Mouse (Mus musculus): ENCODE measurements around the gene Rapgef4.
A peak's percentile ranks its signal among the peaks of the same experiment; 100 is the strongest.
"Not testable (repeated sequence)": the region's sequence is repeated elsewhere in the genome, so short reads cannot be mapped to it uniquely, and the experiment has no call there.

Gene Rapgef4

DNA sequence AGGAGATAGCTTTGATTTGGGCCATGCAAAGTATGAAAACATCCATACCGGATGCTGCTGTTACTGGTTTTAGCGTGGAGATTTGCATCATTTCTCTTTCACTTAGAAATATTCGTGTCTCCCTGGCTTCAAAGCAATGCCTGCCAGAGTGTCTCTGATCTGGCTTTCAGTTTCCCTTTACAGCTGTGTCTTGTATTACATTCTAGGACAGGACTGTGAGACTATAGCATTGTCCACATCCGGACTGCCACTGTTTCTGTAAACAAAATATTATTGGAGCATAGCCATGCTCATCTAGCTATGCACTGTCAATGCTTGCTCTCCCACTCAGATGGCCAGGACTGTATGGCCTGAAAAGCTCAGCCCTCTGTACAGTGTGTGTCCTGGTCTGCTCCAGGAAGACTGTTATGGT is 133.1 kb downstream of the Rapgef4 start:
- no peak for DNase-seq (ENCODE audit: extremely low read depth, insufficient read length, low spot score)

DNA sequence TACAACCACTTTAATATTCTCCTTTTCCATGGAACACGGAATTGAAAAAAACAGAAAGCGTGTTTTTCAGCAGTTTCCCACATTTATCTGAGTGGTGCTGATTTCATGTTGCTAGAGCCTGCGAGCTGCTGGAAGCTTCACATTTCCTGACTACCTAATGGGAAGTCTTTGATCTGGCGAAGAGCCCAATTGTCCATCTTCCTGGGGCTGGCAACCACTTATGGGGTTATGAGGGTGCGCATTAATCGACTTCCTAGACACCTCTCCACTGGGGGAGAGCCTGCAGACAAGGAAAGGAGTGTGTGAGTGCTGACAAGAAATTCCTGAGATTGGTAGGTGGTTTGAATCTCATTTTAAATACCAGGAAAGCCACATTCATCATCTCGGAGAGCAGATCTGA is 135.1 kb downstream of the Rapgef4 start:
- DNase-seq (ENCODE audit: extremely low read depth, insufficient read length, low spot score), result no peak

DNA sequence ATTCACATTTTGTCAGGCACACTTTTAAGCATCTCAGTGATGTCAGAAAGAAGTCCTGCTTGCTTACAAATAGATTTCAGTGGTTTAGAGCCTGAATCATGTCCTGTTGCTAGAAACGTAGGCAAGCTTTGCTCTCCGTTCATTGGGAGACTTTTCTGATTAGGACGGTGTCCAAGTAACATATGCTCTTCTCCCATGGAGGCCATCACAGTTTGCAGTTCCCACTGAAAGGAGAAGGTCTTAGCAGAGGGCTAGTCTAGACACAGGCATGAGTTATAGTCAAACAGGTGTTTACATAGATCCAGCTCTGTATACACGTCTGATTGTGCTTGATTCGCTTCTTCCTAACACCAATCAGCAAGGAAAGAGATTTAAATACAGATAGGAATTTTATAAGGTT is 135.7 kb downstream of the Rapgef4 start:
- DNase-seq (ENCODE audit: extremely low read depth, insufficient read length, low spot score), result no peak

DNA sequence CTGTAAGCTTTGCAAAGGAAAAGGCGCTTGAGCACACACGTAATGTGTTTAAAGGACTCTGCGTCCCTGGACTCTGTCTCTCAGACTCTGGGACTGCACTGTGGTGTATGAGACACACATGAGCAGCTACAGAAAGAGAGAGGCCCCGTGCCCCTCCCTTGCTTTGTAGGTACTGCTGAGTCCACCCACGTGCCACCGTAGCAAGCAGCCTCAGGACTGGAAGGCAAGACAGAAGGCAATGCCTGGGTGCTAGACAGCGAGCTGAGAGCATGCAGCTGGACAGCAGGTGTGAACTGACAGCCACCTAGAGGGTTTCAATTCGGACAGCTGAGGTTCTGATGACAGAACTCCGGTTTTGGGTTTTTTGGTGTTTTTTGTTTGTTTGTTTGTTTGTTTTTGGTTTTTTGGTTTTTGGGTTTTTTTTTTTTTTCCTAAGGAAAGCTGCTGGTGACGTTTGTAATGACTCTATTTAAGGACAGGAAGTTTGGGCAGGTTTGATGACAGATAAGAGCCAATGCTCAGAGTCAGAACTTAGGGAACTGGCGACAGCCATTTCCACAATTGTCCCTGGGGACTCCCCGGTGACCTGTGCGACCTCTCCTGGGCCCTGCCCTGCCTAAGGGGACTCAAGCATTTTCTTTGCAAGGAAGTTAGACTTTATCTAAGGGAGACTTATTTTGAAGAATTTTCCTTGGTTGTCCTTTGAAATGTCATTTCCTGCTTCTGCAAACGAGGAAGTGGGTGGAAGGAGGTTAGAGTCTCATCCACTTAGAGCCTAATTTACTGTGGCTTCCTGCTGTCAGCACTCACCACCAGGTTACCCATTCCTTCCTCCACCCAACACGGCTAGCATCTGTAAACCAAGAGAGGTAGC is 136.3 kb downstream of the Rapgef4 start:
- DNase-seq (ENCODE audit: extremely low read depth, insufficient read length, low spot score), result peak; percentile 3

DNA sequence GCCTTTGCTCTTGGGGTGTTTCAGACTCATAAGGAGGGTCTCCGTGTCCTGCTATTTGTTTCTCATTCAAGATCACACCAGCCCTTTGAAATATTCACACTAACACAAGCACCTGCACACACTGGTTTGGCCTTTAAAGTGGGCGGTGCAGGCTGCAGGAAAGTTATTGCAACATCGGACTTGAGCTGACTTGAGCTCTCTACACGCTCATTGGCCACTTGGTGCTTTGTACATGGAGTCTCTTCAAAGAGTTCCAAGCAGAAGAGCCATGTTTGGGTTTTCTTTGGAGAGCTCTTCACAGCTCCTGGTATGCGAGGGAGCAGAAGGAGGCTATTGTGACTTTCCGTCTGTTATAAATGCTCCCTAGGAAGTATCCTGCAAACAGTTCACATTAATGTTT is 139.2 kb downstream of the Rapgef4 start:
- DNase-seq (ENCODE audit: extremely low read depth, insufficient read length, low spot score), result no peak

DNA sequence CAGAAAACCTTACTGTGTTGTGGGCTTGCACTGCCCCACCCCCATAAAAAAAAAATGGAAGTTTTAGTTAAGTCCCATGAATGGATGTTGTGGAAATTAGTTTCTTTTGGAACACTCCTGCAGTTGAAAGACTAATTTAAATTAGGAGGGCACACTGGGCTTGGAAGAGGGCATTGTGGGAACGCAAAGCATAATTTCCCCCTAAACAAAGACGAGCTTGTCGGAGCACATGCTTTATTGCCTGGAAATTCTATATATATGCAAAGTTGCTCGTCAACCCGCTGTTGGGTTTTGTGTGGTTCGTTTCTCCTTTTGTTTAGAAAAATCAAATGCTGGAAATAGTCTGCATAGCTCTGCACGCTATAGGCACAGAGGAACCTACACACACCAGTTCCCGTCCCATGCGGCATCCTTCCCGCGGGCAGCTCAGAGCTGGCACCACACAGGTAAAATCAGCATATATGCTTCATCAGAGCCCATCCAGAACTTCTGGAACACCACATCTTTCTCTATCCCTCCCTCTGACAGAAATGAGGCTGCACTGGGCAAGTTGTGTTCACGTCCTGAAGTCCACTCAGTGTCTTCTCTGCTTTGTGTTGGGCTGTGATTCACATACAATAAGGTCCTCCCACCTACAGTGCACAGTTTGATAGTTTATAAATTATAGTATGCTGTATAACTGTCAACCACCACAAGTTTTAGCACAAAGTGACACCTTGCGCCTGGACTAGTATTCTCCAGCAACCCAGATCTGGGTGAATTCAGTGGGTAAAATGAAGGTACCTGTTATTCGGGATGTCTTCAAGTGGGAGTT is 141.6 kb downstream of the Rapgef4 start:
- DNase-seq (ENCODE audit: extremely low read depth, insufficient read length, low spot score), result no peak

DNA sequence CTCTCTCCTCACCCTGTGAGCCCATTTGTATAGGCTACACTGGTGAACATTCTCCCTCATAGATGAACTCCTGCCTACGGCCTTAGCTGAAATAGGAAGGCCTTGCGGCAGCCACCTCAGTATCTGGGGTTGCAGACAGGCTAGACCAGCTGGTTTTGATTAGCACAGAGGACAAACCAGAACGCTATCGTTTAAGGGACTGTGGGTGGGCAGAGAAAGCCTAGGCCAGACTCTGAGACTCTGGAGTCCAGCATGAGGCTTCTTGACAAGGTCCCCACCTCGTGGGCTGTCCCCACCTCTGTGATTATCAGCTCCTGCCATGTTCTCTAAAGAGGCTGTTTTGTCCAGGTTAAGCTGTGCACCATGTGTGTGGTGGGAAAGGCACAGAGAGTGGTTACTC is 142.8 kb downstream of the Rapgef4 start:
- no peak for DNase-seq (ENCODE audit: extremely low read depth, insufficient read length, low spot score)

DNA sequence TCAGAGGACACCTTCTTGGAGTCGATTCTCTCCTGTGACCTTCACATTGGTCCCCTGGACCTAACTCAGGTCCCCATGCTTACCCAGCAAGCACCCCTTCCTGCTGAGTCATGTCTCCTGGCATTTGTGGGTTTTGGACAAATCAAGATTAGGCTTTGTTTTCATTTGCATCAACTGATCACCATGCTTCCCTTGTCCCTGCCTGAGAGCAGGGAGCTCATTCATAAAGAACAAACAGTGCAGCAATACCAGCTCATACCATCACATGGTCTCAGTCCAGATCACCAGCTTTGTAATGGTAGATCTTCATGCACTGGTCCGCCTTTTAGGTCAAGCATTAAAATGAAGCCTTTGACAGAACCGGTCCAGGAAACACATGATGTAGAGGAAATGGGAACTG is 144.7 kb downstream of the Rapgef4 start:
- DNase-seq (ENCODE audit: extremely low read depth, insufficient read length, low spot score), result peak; percentile 11

DNA sequence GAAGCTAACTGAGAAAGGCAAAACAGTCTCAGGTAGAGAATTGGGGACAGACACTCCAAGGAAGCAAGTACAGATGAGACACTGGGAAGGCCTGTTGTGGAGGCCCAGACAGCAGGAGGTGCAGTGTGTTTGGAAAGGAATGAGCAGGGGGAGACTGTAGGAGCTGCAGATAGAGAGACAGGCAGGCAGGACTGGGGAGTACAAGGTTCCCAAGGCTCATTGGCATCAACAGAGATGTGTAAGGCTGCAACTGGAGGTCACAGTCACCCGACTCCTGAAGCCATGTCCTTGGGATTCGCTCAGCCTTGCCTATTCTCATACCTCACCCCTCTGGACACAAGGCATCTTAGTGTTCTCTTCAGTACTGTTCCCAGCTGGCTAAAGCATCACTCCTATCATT is 145.4 kb downstream of the Rapgef4 start:
- DNase-seq (ENCODE audit: extremely low read depth, insufficient read length, low spot score), result no peak

DNA sequence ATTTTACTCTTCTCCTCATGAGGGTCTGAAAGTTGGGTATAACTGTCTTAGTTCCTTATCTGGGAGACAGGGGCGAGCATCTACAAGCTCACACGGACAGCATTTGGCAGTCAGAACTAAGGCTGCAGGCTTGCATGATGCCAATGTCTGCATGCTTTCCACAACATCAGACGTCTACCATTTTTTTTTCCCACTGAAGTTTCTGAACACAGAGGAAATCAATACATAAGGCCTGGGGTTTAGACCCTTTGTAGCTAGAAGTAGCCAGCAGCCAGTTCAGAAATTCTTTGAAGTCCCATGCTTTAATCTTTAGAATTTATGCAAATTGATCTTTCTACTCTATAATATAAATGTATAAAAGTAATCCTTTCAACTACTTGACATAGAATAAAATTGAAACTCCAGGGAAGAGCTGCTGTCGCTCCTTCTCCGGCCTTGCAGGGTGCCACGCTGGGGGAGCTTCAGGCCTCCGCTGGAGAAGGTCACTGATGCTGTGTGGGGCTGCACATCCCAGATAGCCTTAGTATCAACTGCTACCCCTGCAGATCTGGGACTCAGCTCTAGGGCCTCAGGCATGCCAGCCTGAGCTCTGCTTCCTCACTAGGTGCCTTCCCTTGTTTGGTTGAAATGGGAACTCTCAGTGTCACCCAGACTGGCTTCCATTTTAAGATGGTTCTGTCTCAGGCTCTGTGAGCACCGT is 148.7 kb downstream of the Rapgef4 start:
- no peak for DNase-seq (ENCODE audit: extremely low read depth, insufficient read length, low spot score)

DNA sequence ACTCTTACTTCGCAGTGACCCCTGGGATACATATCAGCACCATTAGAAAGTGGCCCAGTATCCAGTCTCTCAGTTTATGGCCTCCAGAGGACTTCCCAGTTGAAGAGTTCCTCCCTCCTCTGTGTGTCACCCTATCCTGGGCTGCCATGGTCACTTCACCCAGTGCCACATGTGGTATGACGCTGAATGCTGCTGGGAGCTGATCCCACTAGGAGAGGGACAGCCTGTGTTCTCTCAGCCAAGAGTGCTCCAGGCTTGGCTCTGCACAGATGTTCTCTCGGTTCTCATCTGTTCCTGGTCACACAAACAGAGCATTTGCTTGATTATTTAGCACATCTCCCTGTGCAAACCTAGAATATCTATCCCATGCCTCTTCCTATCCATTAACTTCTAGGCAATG is 151.2 kb downstream of the Rapgef4 start:
- DNase-seq (ENCODE audit: extremely low read depth, insufficient read length, low spot score), result no peak

DNA sequence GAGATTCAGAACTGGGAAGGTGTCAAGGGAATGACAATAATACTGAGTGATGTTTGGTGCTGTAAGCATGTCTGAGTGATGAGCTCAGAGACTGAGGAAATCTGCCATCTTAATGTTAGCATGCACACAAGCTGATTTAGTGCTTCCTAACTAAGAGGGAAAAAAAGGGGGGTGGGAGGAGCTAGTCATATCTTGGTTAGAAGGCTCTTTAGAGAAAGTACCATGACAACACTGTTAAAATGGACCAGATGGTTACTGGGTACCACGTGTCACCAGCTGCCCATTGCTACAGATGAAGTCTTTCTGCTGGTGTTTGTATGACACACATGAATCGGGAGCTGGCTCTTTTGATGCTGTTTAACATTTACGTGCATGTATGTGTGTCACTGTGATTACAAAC is 155.0 kb downstream of the Rapgef4 start:
- no peak for DNase-seq (ENCODE audit: extremely low read depth, insufficient read length, low spot score)

DNA sequence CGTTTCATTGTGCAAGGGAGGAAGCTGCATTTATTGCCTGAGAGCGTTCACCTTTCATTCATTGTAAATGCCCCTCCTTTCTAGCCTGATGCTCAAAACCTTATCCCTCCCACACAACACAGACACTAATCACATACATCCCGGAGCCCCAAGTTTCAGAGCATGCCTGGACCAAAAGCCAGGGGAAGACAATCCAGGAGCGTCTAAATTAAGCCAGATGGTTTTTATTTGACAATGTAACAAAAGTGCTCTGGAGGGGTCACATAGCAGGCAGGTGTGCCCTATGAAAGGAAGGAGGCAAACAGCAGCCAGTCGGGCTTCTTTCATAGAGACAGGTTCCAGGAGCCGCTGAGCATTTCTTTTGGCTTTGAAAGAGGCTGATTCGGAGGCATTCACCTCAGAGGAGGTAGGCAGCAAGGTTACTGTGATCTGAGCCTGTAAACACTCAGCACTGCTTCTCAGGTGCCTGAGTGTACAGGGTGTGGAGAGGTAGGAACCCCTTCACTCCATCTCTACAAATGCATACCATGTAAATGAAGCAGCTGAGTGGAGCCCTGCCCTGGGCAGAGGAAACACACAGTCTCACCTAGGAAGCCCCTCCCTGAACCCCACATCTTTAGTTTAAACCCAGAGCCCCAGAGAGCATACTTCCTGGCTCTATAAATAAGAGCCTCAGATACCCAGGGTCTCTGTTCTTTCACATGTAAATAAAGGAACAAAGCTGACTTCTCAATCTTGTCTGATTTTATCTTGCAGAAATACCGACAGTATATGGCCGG is 155.6 kb downstream of the Rapgef4 start:
- DNase-seq (ENCODE audit: extremely low read depth, insufficient read length, low spot score), result no peak

DNA sequence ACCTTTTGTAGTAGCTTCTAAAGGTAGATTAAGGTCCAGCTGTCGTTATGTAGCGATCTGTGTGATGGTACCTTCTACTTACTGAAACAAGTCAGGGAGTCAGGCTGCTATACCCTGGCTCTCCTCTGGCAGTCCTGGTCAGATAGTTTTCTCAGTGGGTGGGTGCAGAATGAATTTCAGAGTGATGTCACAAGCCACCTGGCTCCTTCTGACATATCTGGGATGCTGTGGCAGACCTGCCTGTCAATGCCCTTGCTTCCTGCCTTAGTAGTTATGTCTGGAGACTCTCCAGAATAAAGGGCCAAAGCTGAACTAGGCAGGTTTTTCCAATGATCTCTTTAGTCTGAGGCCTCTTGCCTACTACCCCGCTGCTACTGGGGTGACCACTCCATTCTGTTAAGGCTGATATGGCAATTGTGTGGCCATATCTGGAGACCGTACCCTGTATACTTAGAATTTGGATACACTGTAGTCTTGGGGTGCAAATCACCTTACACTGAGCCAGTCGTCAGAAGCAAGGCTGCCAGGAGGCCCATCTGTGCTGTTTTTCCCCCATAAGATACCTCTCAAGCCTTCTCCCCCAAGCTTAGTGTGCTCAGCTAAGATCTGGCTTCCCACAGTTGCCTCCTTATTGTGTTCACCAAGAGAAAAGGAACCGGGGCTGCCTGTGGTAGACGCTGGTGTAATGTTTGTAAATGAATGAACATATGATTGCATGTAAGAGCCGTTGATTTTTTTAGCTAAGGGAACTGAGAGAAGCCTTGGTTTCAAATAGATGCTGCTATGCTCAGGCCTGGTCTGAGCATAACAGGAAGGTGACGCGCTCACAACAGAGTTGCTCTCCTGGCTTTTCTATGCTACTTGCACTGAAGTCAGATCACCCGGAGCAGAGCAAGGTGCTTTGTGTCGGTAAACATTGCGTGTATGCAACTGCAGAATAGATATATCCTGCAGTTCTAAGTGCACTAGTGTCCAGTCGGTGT is 159.1 kb downstream of the Rapgef4 start:
- DNase-seq (ENCODE audit: extremely low read depth, insufficient read length, low spot score), result no peak

DNA sequence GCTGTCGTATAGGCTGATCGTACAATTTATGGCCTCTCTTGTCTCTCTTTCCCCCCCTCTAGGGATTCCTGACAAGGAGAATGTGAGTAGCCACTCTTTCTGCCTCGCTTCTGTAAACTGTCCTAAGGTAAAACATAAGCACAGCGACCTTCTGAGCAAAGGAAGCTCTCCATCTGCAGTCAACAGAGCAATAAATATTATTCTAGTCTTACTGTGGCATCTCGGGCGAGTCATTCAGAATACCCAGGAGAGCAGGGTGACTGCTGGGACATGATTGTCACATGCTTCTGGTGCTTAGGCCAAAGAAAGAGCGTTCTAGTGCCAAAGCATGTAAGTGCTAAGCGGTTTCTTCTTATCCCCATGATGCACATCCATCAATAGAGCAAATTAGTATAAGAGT is 160.1 kb downstream of the Rapgef4 start:
- DNase-seq (ENCODE audit: extremely low read depth, insufficient read length, low spot score), result no peak

DNA sequence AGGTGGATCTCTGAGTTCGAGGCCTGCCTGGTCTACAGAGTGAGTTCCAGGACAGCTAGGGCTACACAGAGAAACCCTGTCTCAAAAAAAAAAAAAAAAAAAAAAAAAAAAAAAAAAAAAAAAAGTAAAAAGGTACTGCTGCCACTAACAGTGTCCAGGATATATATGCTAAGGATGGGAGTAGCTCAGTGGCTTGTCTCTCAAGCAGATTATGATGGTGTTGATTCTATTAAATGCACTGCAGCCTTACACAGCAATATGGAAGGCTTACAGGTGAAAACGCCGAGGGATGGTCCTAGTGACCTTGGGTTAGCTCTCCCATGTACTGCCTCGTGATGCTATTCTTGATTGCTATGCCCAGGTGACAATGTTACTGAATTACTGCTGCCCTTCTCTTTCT is 160.7 kb downstream of the Rapgef4 start:
- not testable (repeated sequence) for DNase-seq (ENCODE audit: extremely low read depth, insufficient read length, low spot score)

DNA sequence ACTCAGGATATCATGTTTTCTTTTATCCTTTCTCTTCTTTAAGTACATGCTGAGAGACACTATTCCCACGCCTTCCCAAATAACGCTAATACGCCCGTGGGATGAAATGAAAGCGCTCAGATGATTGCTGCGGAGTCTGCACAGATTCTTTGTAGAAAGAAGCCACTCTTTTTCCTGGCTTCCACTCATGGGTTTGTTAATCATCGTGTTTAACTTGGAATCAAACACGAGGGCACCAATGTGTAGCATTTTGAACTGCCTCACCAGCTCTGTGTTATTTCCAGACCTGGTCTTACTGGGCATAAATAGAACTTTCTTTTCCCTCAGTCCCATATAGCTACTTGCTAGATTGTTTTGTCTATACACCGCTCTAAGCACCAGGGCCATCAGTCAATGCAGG is 162.4 kb downstream of the Rapgef4 start:
- no peak for DNase-seq (ENCODE audit: extremely low read depth, insufficient read length, low spot score)

DNA sequence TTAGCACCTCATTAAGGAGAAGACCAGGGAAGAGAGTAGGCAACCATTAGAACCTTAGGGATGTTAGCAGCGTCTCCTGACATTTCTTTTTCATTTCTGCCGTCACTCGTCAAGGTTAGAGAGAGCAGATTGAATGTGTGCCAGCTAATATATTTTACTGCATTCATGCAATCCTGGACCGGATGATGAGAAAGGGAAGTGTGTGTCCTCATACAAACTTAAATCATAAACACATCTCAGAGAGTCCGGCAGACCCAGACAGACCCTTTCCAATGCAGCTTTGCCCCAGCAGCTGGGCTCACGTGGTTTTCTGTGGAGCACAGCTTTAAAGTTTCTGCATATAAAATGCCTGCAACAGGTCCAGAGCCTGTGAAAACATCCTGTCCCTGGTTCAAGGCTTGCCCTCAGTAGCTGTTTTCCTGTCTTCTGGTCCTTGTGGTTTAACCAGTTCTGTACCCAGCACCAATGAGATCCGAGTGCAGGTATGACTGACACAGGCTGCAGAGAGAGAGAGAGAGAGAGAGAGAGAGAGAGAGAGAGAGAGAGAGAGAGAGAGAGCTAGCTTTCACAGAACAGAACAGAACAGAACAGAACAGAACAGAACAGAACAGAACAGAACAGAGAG is 163.6 kb downstream of the Rapgef4 start:
- DNase-seq (ENCODE audit: extremely low read depth, insufficient read length, low spot score), result no peak

DNA sequence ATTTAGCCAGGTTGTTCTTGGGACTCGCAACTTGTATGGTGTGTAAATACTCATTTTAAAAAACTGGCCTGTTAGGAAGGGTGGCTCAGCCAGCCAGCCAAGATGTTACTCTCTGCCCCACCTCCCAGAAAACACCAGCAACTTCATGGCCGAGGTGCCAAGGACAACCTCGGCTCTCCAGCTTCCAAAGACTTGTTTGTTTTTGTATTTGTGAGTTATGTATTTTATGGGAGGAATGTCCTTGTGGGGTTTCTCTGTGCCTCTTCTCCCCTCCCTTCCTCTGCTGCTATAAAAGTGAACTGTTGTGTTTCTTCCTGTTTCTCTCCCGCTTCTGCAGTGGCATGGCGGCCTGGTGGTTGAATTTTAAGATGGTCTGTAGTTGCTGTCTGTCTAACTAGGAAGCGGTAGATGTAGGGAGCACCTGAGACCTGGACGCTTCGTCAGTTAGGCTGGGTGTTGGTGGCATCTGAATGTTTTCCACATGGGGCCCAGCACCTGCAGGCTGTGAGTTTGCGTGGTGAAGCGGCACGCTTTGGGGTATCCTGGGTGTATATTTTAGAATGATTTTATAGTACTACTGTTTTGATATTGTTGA is 164.3 kb downstream of the Rapgef4 start:
- DNase-seq (ENCODE audit: extremely low read depth, insufficient read length, low spot score), result no peak
